Mouse (Mus musculus): ENCODE data around the gene Faf1. TPM values are rescaled to one million over a fixed set of nuclear protein-coding genes. Genes with fewer than 3 reads are reported as not detected.

Gene Faf1
- polyA plus RNA-seq, 1 experiment from 2014 or later, result 14.5 TPM

DNA sequence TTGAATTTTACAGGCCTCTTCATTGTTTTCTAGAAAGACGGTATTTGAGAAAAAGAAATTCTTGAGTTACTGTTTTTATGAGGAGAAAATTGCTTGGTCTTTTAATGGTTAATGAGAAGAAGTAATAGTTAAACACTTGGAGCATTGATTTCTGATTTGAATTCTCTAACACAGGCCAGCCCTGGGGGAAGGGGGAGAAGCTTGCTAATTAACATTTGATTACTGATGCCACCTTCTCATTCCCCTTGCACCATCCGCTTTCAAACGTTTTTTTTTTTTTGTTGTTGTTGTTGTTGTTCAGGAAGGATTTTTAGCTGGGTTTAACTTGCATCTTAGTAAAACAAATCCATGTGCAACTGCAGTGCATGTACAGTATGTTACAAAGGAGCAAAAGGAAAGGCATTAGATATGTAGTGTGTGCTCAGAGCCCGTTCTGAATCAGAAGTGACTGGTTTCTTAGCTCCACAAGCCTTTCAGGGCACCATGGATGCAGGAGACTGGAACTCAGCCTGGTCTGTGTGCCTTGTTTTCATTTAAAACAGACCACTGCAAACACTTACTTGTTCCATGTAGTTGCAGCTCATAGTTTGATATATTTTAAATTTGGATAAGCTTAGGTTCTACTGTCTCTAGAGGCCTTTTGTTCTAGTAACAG lies 113.1 kb downstream of the Faf1 start:
- no peaks in the 10 kb centered on the region for H3K36me3 ChIP-seq (replicated peaks)
- H3K4me3 ChIP-seq (replicated peaks), result no peak overlapping the region
- peaks cover 4% of the 10 kb centered on the region; the same call in 1 of the 2 replicates for H3K4me1 ChIP-seq (replicated peaks)
- no peaks in the 10 kb centered on the region for H3K9me3 ChIP-seq (replicated peaks)
- no peak for ATAC-seq (ENCODE audit: insufficient read depth)
- H3K9ac ChIP-seq, result no peak overlapping the region
- no peak overlapping the region for H3K4me2 ChIP-seq
- H3K27me3 ChIP-seq, result no peaks in the 10 kb centered on the region
- WGBS (ENCODE audit: insufficient replicate concordance), result 65% methylated on average over 4 of the region's 4 CpGs
- no peak overlapping the region for H3K27ac ChIP-seq (replicated peaks)

DNA sequence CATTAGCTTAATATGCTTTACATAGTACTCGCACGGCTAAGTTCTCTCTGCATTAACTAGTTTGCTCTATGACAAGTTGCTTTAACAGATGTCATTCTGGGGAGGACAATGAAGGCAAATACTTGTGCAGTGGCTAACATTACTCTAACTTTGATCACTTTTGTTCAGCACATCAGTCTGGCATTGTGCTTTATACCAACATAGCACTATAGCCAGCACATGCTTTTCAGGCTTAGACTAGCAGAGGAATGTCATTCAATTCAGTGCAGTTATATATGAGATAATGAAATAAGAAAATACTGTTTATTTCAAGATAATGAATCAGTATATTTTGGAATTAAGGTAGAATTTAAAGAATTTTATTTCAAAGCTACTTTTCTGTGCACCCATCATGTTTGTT lies 115.9 kb downstream of the Faf1 start:
- Histone ChIP-seq H3K27me3 (no peaks in the 10 kb centered on the region), H3K4me3 (replicated peaks) (no peak overlapping the region), H3K4me2 (no peak overlapping the region), H3K4me1 (replicated peaks) (peaks cover 4% of the 10 kb centered on the region; the same call in 1 of the 2 replicates), H3K9me3 (replicated peaks) (no peaks in the 10 kb centered on the region), H3K27ac (replicated peaks) (no peak overlapping the region), H3K36me3 (replicated peaks) (no peaks in the 10 kb centered on the region), H3K9ac (no peak overlapping the region)
- WGBS (ENCODE audit: insufficient replicate concordance), result 86% methylated on average over 2 of the region's 2 CpGs
- ATAC-seq (ENCODE audit: insufficient read depth), result no peak

DNA sequence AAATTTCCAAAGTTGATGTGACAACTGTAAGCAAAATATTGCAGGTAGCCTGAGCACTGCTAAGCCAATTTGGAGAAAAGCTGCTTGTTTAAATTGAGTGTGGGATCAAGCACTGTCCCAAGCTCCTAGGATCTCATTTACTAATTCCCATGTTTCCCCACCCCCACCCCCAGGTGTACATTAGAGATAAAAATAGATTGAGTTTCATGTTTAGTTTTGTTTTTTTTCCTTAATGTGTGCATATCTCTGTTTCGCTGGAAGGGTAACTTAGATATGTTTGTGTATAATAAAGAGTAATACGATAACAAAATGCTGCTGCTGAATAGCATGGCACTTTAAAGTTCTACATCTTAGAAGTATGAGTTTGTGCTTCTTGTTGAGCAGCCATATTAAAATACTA lies 116.7 kb downstream of the Faf1 start:
- H3K36me3 ChIP-seq (replicated peaks), result no peaks in the 10 kb centered on the region
- no peak overlapping the region for H3K9ac ChIP-seq
- H3K4me3 ChIP-seq (replicated peaks), result no peak overlapping the region
- H3K4me2 ChIP-seq, result no peak overlapping the region
- H3K27me3 ChIP-seq, result no peaks in the 10 kb centered on the region
- ATAC-seq (ENCODE audit: insufficient read depth), result no peak
- H3K4me1 ChIP-seq (replicated peaks), result peaks cover 4% of the 10 kb centered on the region; the same call in 1 of the 2 replicates
- WGBS (ENCODE audit: insufficient replicate concordance), result 29% methylated on average over 2 of the region's 2 CpGs
- H3K9me3 ChIP-seq (replicated peaks), result no peaks in the 10 kb centered on the region
- H3K27ac ChIP-seq (replicated peaks), result no peak overlapping the region

GRCm38 (mm10) chr4:109797511-109798182 lies 121.3 kb downstream of the Faf1 start:
- WGBS (ENCODE audit: insufficient replicate concordance), result 81% methylated on average over 10 of the region's 10 CpGs
- no peak overlapping the region for H3K9ac ChIP-seq
- no peak overlapping the region for H3K4me2 ChIP-seq
- no peak overlapping the region for H3K4me3 ChIP-seq (replicated peaks)
- H3K27me3 ChIP-seq, result no peaks in the 10 kb centered on the region
- peaks cover 4% of the 10 kb centered on the region; the same call in 1 of the 2 replicates for H3K4me1 ChIP-seq (replicated peaks)
- H3K36me3 ChIP-seq (replicated peaks), result 0 out of 2 replicates have a peak, but pooled peaks cover 3% of the 10 kb centered on the region
- no peaks in the 10 kb centered on the region for H3K9me3 ChIP-seq (replicated peaks)
- H3K27ac ChIP-seq (replicated peaks), result no peak overlapping the region
- no peak for ATAC-seq (ENCODE audit: insufficient read depth)

- WGBS (ENCODE audit: insufficient replicate concordance), result 78% methylated on average over 5 of the region's 5 CpGs
- no peak for ATAC-seq (ENCODE audit: insufficient read depth)
- Histone ChIP-seq H3K4me1 (replicated peaks) (no peaks in the 10 kb centered on the region; the same call in 1 of the 2 replicates), H3K27ac (replicated peaks) (no peak overlapping the region), H3K36me3 (replicated peaks) (no peaks in the 10 kb centered on the region), H3K9ac (no peak overlapping the region), H3K4me3 (replicated peaks) (no peak overlapping the region), H3K9me3 (replicated peaks) (no peaks in the 10 kb centered on the region), H3K27me3 (no peaks in the 10 kb centered on the region), H3K4me2 (no peak overlapping the region)
Observed at GRCm38 (mm10) chr4:109806408-109806807, 130.0 kb downstream of the Faf1 start.

- Histone ChIP-seq H3K36me3 (replicated peaks) (no peaks in the 10 kb centered on the region), H3K9me3 (replicated peaks) (no peaks in the 10 kb centered on the region), H3K9ac (no peak overlapping the region), H3K4me1 (replicated peaks) (peaks cover 8% of the 10 kb centered on the region), H3K4me3 (replicated peaks) (no peak overlapping the region), H3K4me2 (no peak overlapping the region), H3K27ac (replicated peaks) (no peak overlapping the region), H3K27me3 (no peaks in the 10 kb centered on the region)
- no peak for ATAC-seq (ENCODE audit: insufficient read depth)
- 84% methylated on average over 1 of the region's 1 CpGs for WGBS (ENCODE audit: insufficient replicate concordance)
Observed at GRCm38 (mm10) chr4:109815161-109815560, 138.8 kb downstream of the Faf1 start.

- H3K4me2 ChIP-seq, result no peak overlapping the region
- H3K9ac ChIP-seq, result no peak overlapping the region
- no peak overlapping the region for H3K4me3 ChIP-seq (replicated peaks)
- no peaks in the 10 kb centered on the region for H3K36me3 ChIP-seq (replicated peaks)
- no peaks in the 10 kb centered on the region for H3K27me3 ChIP-seq
- H3K27ac ChIP-seq (replicated peaks), result no peak overlapping the region
- H3K4me1 ChIP-seq (replicated peaks), result peaks cover 8% of the 10 kb centered on the region
- ATAC-seq (ENCODE audit: insufficient read depth), result no peak
- no peaks in the 10 kb centered on the region for H3K9me3 ChIP-seq (replicated peaks)
- WGBS (ENCODE audit: insufficient replicate concordance), result 72% methylated on average over 1 of the region's 1 CpGs
Observed at GRCm38 (mm10) chr4:109815592-109815991, 139.2 kb downstream of the Faf1 start.

DNA sequence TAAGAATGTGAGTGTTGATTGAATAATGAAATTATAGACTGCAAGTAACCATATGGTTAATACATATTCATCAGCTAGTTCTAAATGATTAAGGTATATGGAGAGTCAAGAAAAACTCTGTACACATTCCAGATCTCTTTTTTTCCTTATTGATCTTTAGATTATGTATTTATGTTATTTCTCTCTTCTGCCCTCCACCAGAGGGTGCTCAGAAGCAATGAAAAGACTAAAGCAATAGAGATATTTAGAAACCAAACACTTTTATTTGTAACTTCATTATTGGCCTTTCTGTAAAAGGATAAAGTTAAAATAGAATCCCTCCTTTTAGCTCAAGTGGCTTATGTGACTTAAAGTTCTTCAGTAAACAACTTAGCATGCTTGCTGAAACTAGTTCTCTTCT lies 143.1 kb downstream of the Faf1 start:
- ATAC-seq (ENCODE audit: insufficient read depth), result no peak
- Histone ChIP-seq H3K27ac (replicated peaks) (no peak overlapping the region), H3K27me3 (no peaks in the 10 kb centered on the region), H3K4me2 (no peak overlapping the region), H3K36me3 (replicated peaks) (no peaks in the 10 kb centered on the region), H3K4me1 (replicated peaks) (peaks cover 8% of the 10 kb centered on the region), H3K9me3 (replicated peaks) (no peaks in the 10 kb centered on the region), H3K9ac (no peak overlapping the region), H3K4me3 (replicated peaks) (no peak overlapping the region)

DNA sequence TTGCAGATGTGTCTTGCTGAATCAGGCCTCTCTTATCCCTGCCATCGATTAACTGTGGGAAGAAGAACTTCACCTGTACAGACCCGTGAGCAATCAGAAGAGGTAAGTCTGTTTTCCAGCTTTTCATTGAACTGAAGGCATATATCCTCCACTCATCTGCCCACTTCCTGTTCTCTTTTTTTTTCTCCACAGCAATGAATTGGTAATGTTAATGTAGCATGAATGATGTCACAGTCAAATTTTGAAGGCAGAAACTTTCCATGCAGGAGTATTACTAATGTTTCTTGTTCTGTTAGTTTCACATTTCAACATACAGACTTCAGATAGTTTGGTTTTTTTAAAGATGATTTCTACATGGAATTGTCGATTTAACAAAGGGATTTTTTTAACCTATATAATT lies 153.4 kb downstream of the Faf1 start:
- no peaks in the 10 kb centered on the region for H3K9me3 ChIP-seq (replicated peaks)
- no peaks in the 10 kb centered on the region for H3K27me3 ChIP-seq
- 77% methylated on average over 3 of the region's 3 CpGs for WGBS (ENCODE audit: insufficient replicate concordance)
- H3K36me3 ChIP-seq (replicated peaks), result peaks cover 13% of the 10 kb centered on the region
- no peak for ATAC-seq (ENCODE audit: insufficient read depth)
- no peak overlapping the region for H3K4me2 ChIP-seq
- no peak overlapping the region for H3K4me3 ChIP-seq (replicated peaks)
- H3K9ac ChIP-seq, result no peak overlapping the region
- no peaks in the 10 kb centered on the region for H3K4me1 ChIP-seq (replicated peaks)
- H3K27ac ChIP-seq (replicated peaks), result no peak overlapping the region

- Histone ChIP-seq H3K4me1 (replicated peaks) (no peaks in the 10 kb centered on the region), H3K4me3 (replicated peaks) (no peak overlapping the region), H3K27ac (replicated peaks) (no peak overlapping the region), H3K9ac (no peak overlapping the region), H3K9me3 (replicated peaks) (no peaks in the 10 kb centered on the region), H3K36me3 (replicated peaks) (no peaks in the 10 kb centered on the region), H3K4me2 (no peak overlapping the region), H3K27me3 (no peaks in the 10 kb centered on the region)
- 33% methylated on average over 3 of the region's 3 CpGs for WGBS (ENCODE audit: insufficient replicate concordance)
- ATAC-seq (ENCODE audit: insufficient read depth), result no peak
Observed at GRCm38 (mm10) chr4:109857851-109858250, 181.5 kb downstream of the Faf1 start.

DNA sequence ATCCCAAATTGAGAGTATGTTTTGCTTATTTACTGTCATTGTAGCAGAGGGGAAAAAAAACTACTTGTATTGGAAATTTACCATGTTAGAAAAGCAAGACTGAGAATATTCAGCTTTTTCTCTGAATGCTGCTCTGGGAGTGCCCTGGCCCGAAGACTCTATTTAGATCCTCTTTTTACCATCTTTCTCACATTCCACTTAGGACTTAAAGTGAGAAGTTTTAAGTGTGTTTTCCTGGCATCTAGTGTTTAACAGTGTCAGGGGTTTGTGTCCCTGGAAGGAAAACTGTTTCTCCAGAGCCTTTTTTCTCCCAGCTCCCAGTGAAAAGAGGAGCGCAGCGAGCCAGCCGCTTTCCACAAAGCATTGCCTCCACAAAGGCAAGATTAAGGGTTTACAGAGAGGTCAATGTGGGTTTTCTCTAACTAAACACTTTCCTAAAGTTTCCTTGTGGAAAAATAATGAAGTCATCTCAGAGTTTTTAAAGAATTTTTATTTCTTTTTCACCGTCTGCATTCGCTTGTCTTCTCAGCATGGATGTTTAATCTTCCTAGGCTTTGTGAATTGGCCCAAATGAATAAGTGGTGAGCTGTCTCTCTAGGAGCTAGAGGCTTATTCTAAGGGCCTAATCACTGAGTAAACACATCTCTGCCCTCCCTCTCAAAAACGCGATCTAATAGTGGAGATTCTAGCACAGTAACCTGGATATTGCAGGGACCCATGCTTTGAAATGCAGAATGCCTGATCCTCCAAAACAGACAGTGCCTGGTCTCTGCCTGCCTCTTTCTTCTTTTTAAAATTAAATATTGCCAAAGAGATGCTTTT lies 182.4 kb downstream of the Faf1 start:
- Histone ChIP-seq H3K27ac (replicated peaks) (no peak overlapping the region), H3K9ac (no peak overlapping the region), H3K4me2 (no peak overlapping the region), H3K36me3 (replicated peaks) (no peaks in the 10 kb centered on the region), H3K4me1 (replicated peaks) (no peaks in the 10 kb centered on the region), H3K9me3 (replicated peaks) (no peaks in the 10 kb centered on the region), H3K4me3 (replicated peaks) (no peak overlapping the region), H3K27me3 (no peaks in the 10 kb centered on the region)
- WGBS (ENCODE audit: insufficient replicate concordance), result 78% methylated on average over 8 of the region's 8 CpGs
- ATAC-seq (ENCODE audit: insufficient read depth), result no peak
